9 mouse cellular contexts compared by ENCODE assay signal in genomic region chr19:45847016-45847732, GRCm38 (mm10). TPM values are rescaled to one million over a fixed set of nuclear protein-coding genes. Genes with fewer than 3 reads are reported as not detected.
DNase-seq lines count a peak whose midpoint lies in the region; ATAC-seq lines count a peak whose summit lies in the region.
"Had no signal": no experiment of that assay in that cellular context is flagged by ENCODE, and none has a peak within 500 bp of the region (broad histone marks: within the 10 kb centered on the region; RNA-seq: fewer than 3 reads in every experiment).

No protein-coding gene starts in this region.

- no peak overlapping the region for H3K27ac ChIP-seq in lung, embryonic 16.5 days (ENCODE audit: low read length)
- H3K27ac ChIP-seq: midbrain, embryonic 13.5 days; stomach, embryonic 15.5 days had no signal

- no peak overlapping the region for H3K4me2 ChIP-seq in lung, embryonic 16.5 days (ENCODE audit: low read depth, low read length)
- H3K4me2 ChIP-seq: midbrain, embryonic 13.5 days; stomach, embryonic 15.5 days had no signal

- no peak overlapping the region for H3K4me3 ChIP-seq in lung, embryonic 16.5 days (ENCODE audit: low read length)
- H3K4me3 ChIP-seq: midbrain, embryonic 13.5 days; stomach, embryonic 15.5 days had no signal

- H3K9me3 ChIP-seq in lung, embryonic 16.5 days (ENCODE audit: control insufficient read depth, low read length) = no peaks in the 10 kb centered on the region
- H3K9me3 ChIP-seq: midbrain, embryonic 13.5 days; stomach, embryonic 15.5 days had no signal

- no peaks in the 10 kb centered on the region; the same call in 1 of the 2 replicates for H3K4me1 ChIP-seq in lung, embryonic 16.5 days (replicated peaks; ENCODE audit: control insufficient read depth, insufficient read depth, low read length)

- WGBS in lung, embryonic 16.5 days = 95% methylated on average over 3 of the region's 3 CpGs

- H3K27me3 ChIP-seq in lung, embryonic 16.5 days (ENCODE audit: control insufficient read depth, insufficient read depth, low read depth, low read length) = no peaks in the 10 kb centered on the region
- H3K27me3 ChIP-seq: midbrain, embryonic 13.5 days; stomach, embryonic 15.5 days had no signal

- no peaks in the 10 kb centered on the region; the same call in 1 of the 2 replicates for H3K36me3 ChIP-seq in lung, embryonic 16.5 days (ENCODE audit: control insufficient read depth, insufficient read depth, low read length)
- H3K36me3 ChIP-seq: midbrain, embryonic 13.5 days; stomach, embryonic 15.5 days had no signal

- 0 out of 2 replicates have a peak, but pooled peaks have one; percentile 34 for ATAC-seq in lung, embryonic 16.5 days (ENCODE audit: low read depth)
- ATAC-seq: midbrain, embryonic 13.5 days had no signal

- H3K9ac ChIP-seq in lung, embryonic 16.5 days (ENCODE audit: low read length) = no peak overlapping the region
- H3K9ac ChIP-seq: midbrain, embryonic 13.5 days; stomach, embryonic 15.5 days had no signal

- peak; percentile 34 to 41 for DNase-seq in kidney, postnatal 4 days
- no peak for DNase-seq in kidney, adult 11 months
- DNase-seq in CD4-positive, CD25-positive, alpha-beta regulatory T cell, adult 2 months (ENCODE audit: low read depth, low spot score) = peak; percentile 66
- DNase-seq in NIH3T3 (ENCODE audit: low read depth) = peak; percentile 69
- no peak for DNase-seq in ovary, postnatal 36 days (ENCODE audit: low spot score)
- no peak for DNase-seq in heart, adult 8-10 months (ENCODE audit: low spot score)

RNA-seq across cellular contexts. Expression of gene Kcnip2, which starts 31.3 kb away (rescaled TPM):
- 1.7 and 1.9 TPM in 2 replicates for polyA plus RNA-seq in lung, embryonic 16.5 days (2015; fragmentation: Nextera tagmentation; extraction: Ambion mirVana)
- 100 to 1,000 TPM; 173 to 231 (median 203) TPM for total RNA-seq in heart, adult 8-10 months (2022)

Comparison
In these comparisons a context has a peak if more than half of its experiments do, and no peak if none do; other contexts are left out.
1. DNase-seq: peak in kidney, postnatal 4 days (2 of 2), CD4-positive, CD25-positive, alpha-beta regulatory T cell, adult 2 months (single experiment) and NIH3T3 (single experiment); none in kidney, adult 11 months (single experiment), ovary, postnatal 36 days (single experiment) and heart, adult 8-10 months (single experiment).